Mouse (Mus musculus) liver, adult 2 months (tissue): ENCODE results near the gene Cfap57.
A peak's percentile ranks its signal among the peaks of the same experiment; 100 is the strongest.

ENCODE experiments used
- CTCF ChIP-seq: fragments of 200-500 bp; IDR thresholded peaks from 2 replicates; pipeline ENCODE4 v1.5.1; 2011; ENCODE audit warnings: low read depth, low read length, control low read depth
- POLR2A ChIP-seq: fragments of 200-500 bp; IDR thresholded peaks from 2 replicates; pipeline ENCODE4 v1.6.1; 2011; ENCODE audit warnings: low read length, control low read depth; ENCODE audit not compliant: insufficient read depth; ENCODE audit errors: extremely low read depth

- TF ChIP-seq CTCF, result peak; percentile 27
- TF ChIP-seq POLR2A, result no peak
These were observed 8.0 kb downstream of the Cfap57 start for GRCm38 (mm10) chr4:118612619-118613018.
